Mouse (Mus musculus) thymus, postnatal 36 days (tissue): ENCODE measurements around the gene Ebi3.

Source experiments
- DNase-seq, 2 experiments: peaks; one replicate each; pipeline ENCODE4 v3.0.0; 2022; ENCODE audit warnings: mixed read lengths in 2 of 2

Gene Ebi3

DNA sequence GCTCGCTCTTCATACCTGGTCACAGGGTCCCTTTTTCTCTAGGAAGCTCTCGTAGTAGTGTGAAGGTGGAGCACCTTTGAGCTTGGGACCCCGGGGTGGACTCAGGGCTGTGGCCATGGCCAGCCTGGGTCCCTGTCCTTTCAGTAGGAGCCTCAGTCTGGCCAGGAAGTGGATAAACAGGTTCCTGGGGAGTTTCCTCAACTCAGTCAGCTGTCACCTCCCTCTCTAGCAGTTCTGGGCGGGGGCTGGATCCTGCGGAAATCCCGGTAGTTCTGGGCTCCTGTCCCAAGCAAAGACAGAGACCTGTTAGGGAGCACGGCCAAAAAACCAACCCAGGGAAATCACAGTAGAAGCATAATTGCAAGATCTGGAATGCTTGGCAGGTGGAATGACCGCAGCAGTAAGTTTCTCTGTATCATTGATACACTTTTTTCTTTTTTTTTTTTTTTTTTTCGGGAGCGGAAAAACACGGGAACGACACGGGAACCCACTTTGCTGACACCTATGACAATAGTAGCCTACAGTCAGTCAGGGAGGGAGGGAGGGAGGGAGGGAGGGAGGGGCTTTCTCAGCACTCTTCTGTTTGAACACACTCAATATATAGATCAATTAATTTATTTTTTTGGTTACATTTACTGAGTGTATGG is 53.1 kb downstream of the Ebi3 start, which contains the start of the genes Stap2 and Mpnd:
Stap2 (minus strand) TSS at position 170 of the 647 bp plus-strand sequence.
Mpnd (plus strand) TSS at position 297 of the 647 bp plus-strand sequence.
- DNase-seq: no peak
